Mouse (Mus musculus): ENCODE measurements around the gene 2210408I21Rik. TPM values are rescaled to one million over a fixed set of nuclear protein-coding genes. Genes with fewer than 3 reads are reported as not detected.
"Not testable (repeated sequence)": the region's sequence is repeated elsewhere in the genome, so short reads cannot be mapped to it uniquely, and the experiment has no call there.

Gene 2210408I21Rik
- polyA plus RNA-seq (2016; fragmentation: Nextera tagmentation; extraction: Ambion mirVana), result 10.8 and 12.2 TPM in 2 replicates

DNA sequence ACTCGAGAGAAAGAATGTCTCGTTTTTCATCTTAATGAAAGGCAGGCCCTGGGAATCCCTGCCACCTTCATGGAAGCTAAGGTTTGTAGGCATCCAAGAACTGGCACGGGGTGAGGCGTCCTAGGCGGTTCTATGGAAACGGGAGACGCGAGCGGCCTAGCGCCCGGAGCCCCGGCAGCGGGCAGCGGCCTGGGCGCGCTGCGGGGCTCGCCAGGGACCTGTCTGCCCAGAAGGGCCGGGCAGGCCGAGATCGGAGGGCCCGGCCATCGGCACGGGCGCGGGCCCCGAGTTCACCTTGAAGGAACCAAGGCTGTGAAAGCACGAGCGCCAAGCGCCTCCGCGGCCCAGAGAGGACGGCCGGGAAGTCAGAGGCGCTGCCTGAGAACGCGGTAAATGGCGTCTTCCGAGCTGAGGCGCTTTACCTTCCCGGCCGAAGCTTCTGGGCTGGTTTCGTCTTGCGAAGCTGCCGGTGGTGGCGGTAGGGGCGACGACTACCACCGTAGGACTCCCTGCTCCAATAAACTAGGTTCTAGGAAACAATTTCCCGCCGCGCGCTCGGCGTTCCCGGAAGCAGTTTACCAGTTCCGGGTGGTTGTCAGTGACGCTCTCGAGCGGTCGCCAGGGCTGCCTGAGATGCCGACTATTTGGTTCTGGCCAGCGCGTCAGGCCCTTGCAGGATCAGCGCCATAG, at the start of gene 2210408I21Rik, which contains the start of gene Slf1:
Gene 2210408I21Rik, plus strand, starts transcription at position 610 of the 690 bp plus-strand sequence.
Gene Slf1, minus strand, starts transcription at position 543 of the 690 bp plus-strand sequence.
- DNase-seq (ENCODE audit: extremely low spot score, low spot score), result peak; percentile 92
- Histone ChIP-seq H3K36me3 (replicated peaks) (peaks cover 4% of the 10 kb centered on the region; the same call in 1 of the 2 replicates), H3K27ac (peak within 1 kb of the TSS; percentile 94), H3K9me3 (no peaks in the 10 kb centered on the region), H3K27me3 (ENCODE audit: poor library complexity, severe bottlenecking) (no peaks in the 10 kb centered on the region), H3K4me3 (peak within 1 kb of the TSS; percentile 92), H3K4me1 (peaks cover 23% of the 10 kb centered on the region)
- under 1% methylated on average over 65 of the region's 65 CpGs for WGBS

DNA sequence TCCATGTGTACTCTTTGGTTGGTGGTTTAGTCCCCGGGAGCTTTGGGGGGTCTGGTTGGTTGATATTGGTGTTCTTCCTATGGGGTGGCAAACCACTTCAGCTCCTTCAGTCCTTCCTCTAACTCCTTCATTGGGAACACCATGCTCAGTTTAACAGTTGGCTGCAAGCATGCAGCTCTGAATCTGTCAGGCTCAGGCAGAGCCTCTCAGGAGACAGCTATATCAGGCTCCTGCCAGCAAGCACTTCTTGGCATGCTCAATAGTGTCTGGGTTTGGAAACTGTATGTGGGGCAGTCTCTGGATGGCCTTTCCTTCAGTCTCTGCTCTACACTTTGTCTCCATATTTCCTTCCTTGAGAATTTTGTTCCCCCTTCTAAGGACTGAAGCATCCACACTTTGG, 42.5 kb upstream of the 2210408I21Rik start:
- H3K9me3 ChIP-seq; H3K4me1 ChIP-seq; H3K27ac ChIP-seq; H3K27me3 ChIP-seq (ENCODE audit: poor library complexity, severe bottlenecking); H3K4me3 ChIP-seq; DNase-seq (ENCODE audit: extremely low spot score, low spot score): not testable (repeated sequence)
- H3K36me3 ChIP-seq (replicated peaks), result peaks cover 80% of the 10 kb centered on the region
- WGBS, result 97% methylated on average over 1 of the region's 1 CpGs

DNA sequence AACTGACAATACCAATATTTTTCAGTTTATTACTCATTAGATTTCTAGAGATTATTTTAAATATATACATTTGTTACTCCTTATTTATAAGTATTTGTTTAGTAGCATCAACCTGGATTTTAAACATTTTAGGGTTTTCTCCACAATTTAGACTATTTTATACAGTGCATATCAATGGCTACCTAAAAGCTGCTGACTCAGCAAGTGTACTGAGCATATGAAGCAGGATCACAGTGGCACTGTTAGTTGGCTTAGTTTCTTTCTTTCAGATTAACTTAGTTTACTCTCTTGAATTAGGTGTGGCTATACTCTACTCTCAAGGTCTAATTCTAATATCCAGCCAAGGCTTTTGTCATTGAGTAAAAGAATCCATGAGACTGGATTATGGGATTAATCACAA, 27.6 kb upstream of the 2210408I21Rik start:
- H3K4me1 ChIP-seq, result no peaks in the 10 kb centered on the region
- H3K27ac ChIP-seq, result no peak overlapping the region
- H3K27me3 ChIP-seq (ENCODE audit: poor library complexity, severe bottlenecking), result no peaks in the 10 kb centered on the region
- H3K36me3 ChIP-seq (replicated peaks), result peaks cover 50% of the 10 kb centered on the region
- H3K9me3 ChIP-seq, result no peaks in the 10 kb centered on the region
- no peak for DNase-seq (ENCODE audit: extremely low spot score, low spot score)
- no peak overlapping the region for H3K4me3 ChIP-seq

DNA sequence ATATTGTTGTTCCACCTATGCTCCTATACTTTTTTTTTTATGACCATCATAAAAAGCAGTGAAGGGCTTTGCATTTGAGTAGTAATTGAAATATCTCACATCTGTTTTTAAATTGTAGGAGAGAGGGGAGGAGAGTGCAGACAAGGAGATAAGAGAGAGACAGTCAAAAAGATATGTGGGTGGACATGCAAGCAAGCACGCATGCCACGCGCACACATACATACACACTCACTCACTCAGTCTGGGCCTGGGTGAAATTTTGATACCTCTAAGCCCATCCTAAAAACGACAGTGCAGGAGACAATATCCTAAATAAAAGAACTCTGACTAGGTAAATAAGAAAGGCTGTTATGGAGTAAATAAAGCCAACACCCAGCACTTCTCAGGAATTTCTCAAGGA, 16.6 kb upstream of the 2210408I21Rik start:
- Histone ChIP-seq H3K4me3 (no peak overlapping the region), H3K27ac (no peak overlapping the region), H3K27me3 (ENCODE audit: poor library complexity, severe bottlenecking) (no peaks in the 10 kb centered on the region), H3K36me3 (replicated peaks) (peaks cover 58% of the 10 kb centered on the region), H3K4me1 (no peaks in the 10 kb centered on the region), H3K9me3 (no peaks in the 10 kb centered on the region)
- no peak for DNase-seq (ENCODE audit: extremely low spot score, low spot score)
- WGBS, result 97% methylated on average over 4 of the region's 4 CpGs

DNA sequence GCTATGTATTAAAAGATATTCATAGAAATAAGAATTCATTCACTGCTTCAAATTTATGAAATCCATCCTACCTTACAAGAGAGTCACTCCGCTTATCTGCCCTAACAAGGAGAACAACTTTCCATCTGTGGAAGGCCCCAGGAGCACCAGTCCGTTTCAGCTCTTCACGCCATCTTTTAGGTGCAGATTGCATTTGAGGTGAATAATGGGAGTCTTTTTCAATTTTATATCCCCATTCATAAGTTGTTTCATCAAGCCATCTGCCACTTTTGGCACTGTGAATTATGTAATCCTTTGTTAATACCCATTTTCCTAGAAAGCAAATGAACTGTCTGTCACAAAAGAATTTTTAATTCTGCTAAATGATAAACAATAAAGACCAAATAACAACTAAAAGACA, 10.2 kb upstream of the 2210408I21Rik start:
- Histone ChIP-seq H3K36me3 (replicated peaks) (peaks cover 48% of the 10 kb centered on the region), H3K27me3 (ENCODE audit: poor library complexity, severe bottlenecking) (no peaks in the 10 kb centered on the region), H3K4me3 (no peak overlapping the region), H3K9me3 (no peaks in the 10 kb centered on the region), H3K4me1 (no peaks in the 10 kb centered on the region), H3K27ac (no peak overlapping the region)
- 89% methylated on average over 3 of the region's 3 CpGs for WGBS
- DNase-seq (ENCODE audit: extremely low spot score, low spot score), result no peak

DNA sequence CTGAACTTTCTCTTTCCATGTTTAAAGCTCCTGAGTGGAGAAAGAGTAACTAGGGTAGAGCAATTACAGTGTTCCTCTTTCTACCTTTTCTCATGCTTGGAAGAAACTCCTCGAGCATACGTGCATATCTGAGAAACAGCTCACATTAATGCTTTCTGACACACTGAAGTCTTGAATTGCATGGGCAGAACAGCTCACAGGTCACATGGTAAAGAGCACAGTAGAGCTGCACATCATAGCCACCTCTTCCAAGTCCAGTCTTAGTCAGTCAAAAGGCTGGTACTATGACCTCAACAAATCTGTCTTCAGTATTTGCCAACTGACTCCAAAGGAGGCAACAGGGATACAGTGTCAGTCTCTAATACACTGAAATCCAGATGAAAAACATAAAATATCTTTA, 7.1 kb upstream of the 2210408I21Rik start:
- Histone ChIP-seq H3K27ac (no peak overlapping the region), H3K27me3 (ENCODE audit: poor library complexity, severe bottlenecking) (no peaks in the 10 kb centered on the region), H3K4me1 (peaks cover 8% of the 10 kb centered on the region; the same call in 1 of the 2 replicates), H3K9me3 (no peaks in the 10 kb centered on the region), H3K4me3 (no peak overlapping the region), H3K36me3 (replicated peaks) (peaks cover 28% of the 10 kb centered on the region)
- 94% methylated on average over 2 of the region's 2 CpGs for WGBS
- no peak for DNase-seq (ENCODE audit: extremely low spot score, low spot score)

DNA sequence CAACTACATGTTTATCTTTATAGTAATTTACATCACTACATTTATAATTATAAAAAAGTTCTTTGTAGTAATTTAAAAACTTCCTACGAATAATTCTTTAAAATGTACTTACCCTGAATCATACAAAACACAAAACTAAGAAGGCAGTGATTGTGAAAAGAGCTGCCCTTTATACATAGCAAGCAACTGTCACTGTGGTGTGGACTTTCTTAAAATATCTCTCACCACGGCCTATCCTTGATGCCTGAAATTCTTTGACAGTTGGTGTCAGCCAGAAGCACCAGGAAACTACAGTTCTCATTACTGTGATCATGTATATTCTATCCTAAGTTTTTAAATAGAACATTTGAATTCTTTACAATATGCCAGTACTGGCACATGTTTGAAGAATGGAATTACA, 4.2 kb upstream of the 2210408I21Rik start:
- Histone ChIP-seq H3K27ac (no peak overlapping the region), H3K9me3 (no peaks in the 10 kb centered on the region), H3K36me3 (replicated peaks) (peaks cover 4% of the 10 kb centered on the region; the same call in 1 of the 2 replicates), H3K4me1 (peaks cover 18% of the 10 kb centered on the region), H3K4me3 (no peak overlapping the region), H3K27me3 (ENCODE audit: poor library complexity, severe bottlenecking) (no peaks in the 10 kb centered on the region)
- DNase-seq (ENCODE audit: extremely low spot score, low spot score), result no peak
- WGBS, result 92% methylated on average over 2 of the region's 2 CpGs

DNA sequence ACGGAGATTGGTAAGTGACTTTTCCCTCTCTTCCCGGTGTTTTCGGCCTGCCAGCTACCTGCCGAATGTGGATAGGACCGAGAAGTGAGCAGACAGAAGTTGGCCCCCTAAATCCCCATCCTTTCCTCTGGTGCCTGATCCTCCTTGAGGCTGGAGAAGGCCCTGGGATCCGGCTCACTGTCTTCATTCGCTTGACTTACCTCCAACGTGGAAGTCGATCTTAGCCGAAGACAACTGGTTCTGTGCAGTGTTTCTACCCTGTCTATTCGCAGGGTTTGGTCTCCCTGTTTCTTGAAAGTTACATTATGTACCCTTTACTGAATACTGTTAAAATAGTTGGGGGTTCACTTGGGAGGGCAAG, 261 bp downstream of the 2210408I21Rik start:
- DNase-seq (ENCODE audit: extremely low spot score, low spot score), result no peak
- WGBS, result 1% methylated on average over 11 of the region's 11 CpGs
- peak overlapping the region; percentile 94 for H3K27ac ChIP-seq
- H3K27me3 ChIP-seq (ENCODE audit: poor library complexity, severe bottlenecking), result no peaks in the 10 kb centered on the region
- H3K4me1 ChIP-seq, result peaks cover 23% of the 10 kb centered on the region
- H3K4me3 ChIP-seq, result peak overlapping the region; percentile 92
- no peaks in the 10 kb centered on the region for H3K9me3 ChIP-seq
- peaks cover 4% of the 10 kb centered on the region; the same call in 1 of the 2 replicates for H3K36me3 ChIP-seq (replicated peaks)

DNA sequence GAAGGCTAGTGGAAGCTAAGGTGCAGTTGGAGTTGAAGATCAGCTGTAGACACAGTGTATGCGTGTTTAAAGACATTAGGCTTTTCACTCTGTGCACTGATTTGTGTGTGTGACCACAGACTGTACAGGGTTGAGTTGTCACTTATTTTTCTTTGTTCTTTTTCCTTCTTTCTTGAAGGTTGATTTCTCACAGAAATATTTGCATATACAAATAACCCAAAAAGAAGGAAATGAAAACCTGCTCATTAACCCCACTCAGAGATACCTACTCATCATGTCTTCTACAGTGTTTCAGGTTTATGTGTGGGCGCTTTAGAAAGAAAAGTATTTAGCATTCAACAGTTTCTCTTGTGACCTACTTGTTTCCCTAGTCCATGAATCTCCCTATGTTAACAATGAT, 5.5 kb downstream of the 2210408I21Rik start:
- Histone ChIP-seq H3K27me3 (ENCODE audit: poor library complexity, severe bottlenecking) (no peaks in the 10 kb centered on the region), H3K27ac (no peak overlapping the region)
- 89% methylated on average over 2 of the region's 2 CpGs for WGBS

DNA sequence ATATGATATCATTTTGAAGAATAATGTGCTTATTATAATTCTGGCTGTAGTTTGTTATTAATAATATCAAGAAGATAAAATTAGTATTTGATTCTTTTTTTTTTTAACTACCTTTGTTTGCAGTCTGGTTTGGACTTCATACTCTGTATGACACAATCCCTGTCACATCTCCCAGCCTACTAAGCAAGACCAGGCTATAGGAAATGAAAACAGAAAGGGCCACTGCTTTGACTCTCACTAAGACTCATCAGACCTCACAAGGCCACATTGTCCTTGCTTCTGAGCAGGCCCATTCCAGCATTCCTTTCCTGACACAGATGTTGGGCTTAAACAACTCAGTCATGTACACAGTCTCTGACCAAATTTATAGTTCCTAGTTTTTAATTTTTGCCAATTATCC, 42.6 kb downstream of the 2210408I21Rik start:
- no peaks in the 10 kb centered on the region for H3K36me3 ChIP-seq (replicated peaks)
- no peaks in the 10 kb centered on the region for H3K27me3 ChIP-seq (ENCODE audit: poor library complexity, severe bottlenecking)
- no peak overlapping the region for H3K27ac ChIP-seq
- H3K9me3 ChIP-seq, result no peaks in the 10 kb centered on the region
- no peak for DNase-seq (ENCODE audit: extremely low spot score, low spot score)
- H3K4me1 ChIP-seq, result no peaks in the 10 kb centered on the region
- H3K4me3 ChIP-seq, result no peak overlapping the region

More for the DNA sequence above, 5.5 kb downstream of the 2210408I21Rik start:
- no peak for DNase-seq (ENCODE audit: extremely low spot score, low spot score)
- no peaks in the 10 kb centered on the region for H3K9me3 ChIP-seq
- H3K4me3 ChIP-seq, result no peak overlapping the region
- H3K36me3 ChIP-seq (replicated peaks), result no peaks in the 10 kb centered on the region
- peaks cover 7% of the 10 kb centered on the region for H3K4me1 ChIP-seq

DNA sequence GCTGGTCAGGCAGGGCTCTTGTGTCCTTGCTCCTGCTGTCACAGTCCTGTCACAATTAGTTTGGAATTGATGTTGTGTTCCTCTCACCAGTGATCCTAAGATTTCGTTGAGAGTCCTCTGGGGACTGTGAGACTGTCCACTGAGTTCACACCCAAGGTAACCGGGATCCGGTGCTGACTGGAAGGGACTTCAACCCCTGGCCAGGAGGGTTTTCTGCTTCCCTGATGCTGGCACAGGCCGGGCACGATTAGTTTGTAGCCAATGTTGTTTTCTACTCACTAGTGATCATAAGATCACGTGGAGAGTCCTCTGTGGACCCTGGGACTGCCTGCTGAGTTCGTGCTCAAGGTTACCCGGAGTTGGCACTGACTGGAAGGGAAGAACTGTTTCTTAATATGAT, 55.3 kb downstream of the 2210408I21Rik start:
- H3K9me3 ChIP-seq, result no peaks in the 10 kb centered on the region
- no peak for DNase-seq (ENCODE audit: extremely low spot score, low spot score)
- H3K27ac ChIP-seq, result no peak overlapping the region
- no peak overlapping the region for H3K4me3 ChIP-seq
- H3K4me1 ChIP-seq, result no peaks in the 10 kb centered on the region
- no peaks in the 10 kb centered on the region for H3K27me3 ChIP-seq (ENCODE audit: poor library complexity, severe bottlenecking)
- WGBS, result 92% methylated on average over 8 of the region's 8 CpGs
- 0 out of 2 replicates have a peak, but pooled peaks cover 2% of the 10 kb centered on the region for H3K36me3 ChIP-seq (replicated peaks)

DNA sequence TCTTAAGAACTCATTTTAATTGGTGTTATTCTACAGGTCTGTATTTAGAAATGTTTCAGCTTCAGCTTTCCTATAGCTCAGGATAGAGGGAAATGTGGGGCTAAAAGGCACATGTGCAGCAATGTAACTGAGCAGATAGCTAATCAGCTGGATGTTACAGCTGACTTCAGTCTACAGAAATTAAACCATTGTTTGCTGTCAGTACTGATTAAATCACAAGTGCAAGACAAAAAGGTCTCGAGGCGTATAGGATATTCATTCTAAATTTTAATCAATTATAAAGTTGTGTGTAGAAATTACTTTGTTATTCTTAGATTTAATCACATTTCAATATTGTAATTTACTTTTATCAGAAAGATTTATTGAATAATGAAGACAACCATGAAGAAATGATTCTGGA, 56.9 kb downstream of the 2210408I21Rik start:
- WGBS, result 92% methylated on average over 2 of the region's 2 CpGs
- Histone ChIP-seq H3K4me3 (no peak overlapping the region), H3K9me3 (no peaks in the 10 kb centered on the region), H3K27ac (no peak overlapping the region), H3K27me3 (ENCODE audit: poor library complexity, severe bottlenecking) (no peaks in the 10 kb centered on the region), H3K36me3 (replicated peaks) (0 out of 2 replicates have a peak, but pooled peaks cover 2% of the 10 kb centered on the region), H3K4me1 (no peaks in the 10 kb centered on the region)
- DNase-seq (ENCODE audit: extremely low spot score, low spot score), result no peak

DNA sequence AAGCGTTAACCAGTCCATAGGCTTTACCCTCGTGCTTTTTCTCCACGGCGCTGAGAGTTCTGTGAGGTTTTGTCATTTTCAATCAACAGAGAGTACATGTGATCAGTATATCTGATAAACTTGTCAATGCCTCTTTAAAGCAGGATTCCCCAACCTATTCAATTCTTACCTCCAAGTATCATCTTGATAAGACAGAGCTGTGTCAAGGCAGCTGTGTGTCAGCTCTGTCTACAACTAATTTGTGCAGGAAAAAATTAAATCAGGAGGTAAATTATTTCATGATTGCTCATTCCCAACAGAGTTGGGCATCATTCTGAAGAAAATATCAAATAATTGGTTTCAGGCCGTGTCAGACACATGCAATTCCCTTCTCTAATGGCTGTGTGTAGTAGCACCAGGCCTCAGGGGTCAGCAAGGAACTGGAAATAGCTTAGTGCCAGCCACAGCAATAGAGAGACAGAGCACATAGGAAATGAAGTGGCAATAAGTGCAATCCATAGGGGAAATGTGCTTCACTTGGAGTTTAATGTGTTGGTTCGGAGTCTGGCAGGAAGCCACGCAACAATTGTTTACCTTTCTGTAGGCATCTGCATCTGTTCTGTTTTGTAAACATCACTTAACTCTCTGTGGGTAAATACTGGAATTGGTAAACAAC, 73.6 kb downstream of the 2210408I21Rik start:
- no peak overlapping the region for H3K27ac ChIP-seq
- 90% methylated on average over 7 of the region's 7 CpGs for WGBS
- DNase-seq (ENCODE audit: extremely low spot score, low spot score), result no peak
- no peaks in the 10 kb centered on the region for H3K27me3 ChIP-seq (ENCODE audit: poor library complexity, severe bottlenecking)
- no peaks in the 10 kb centered on the region for H3K9me3 ChIP-seq
- H3K36me3 ChIP-seq (replicated peaks), result no peaks in the 10 kb centered on the region
- no peak overlapping the region for H3K4me3 ChIP-seq
- H3K4me1 ChIP-seq, result no peaks in the 10 kb centered on the region
